Mouse (Mus musculus) lung, postnatal 25 days (tissue): ENCODE measurements around the gene Fancd2os.
A peak's percentile ranks its signal among the peaks of the same experiment; 100 is the strongest.

Experiments used
- DNase-seq: peaks from one replicate; pipeline ENCODE4 v3.0.0; 2022; ENCODE audit warnings: low spot score

Fancd2os gene

GRCm38 (mm10) chr6:113600543-113601139 is at the start of gene Fancd2os:
TSS of gene Fancd2os (minus strand) at chr6:113600715.
- DNase-seq = no peak

GRCm38 (mm10) chr6:113650197-113650640 is 49.7 kb upstream of the Fancd2os start:
- DNase-seq = no peak

GRCm38 (mm10) chr6:113649346-113650196 is 49.1 kb upstream of the Fancd2os start:
- no peak for DNase-seq

GRCm38 (mm10) chr6:113644808-113645207 is 44.3 kb upstream of the Fancd2os start:
- DNase-seq = peak; percentile 87

- no peak for DNase-seq
Observed at GRCm38 (mm10) chr6:113643967-113644366, 43.5 kb upstream of the Fancd2os start.

- DNase-seq = no peak
Observed at GRCm38 (mm10) chr6:113643021-113643420, 42.5 kb upstream of the Fancd2os start.

- no peak for DNase-seq
Observed at GRCm38 (mm10) chr6:113642605-113643004, 42.1 kb upstream of the Fancd2os start.

- no peak for DNase-seq
Observed at GRCm38 (mm10) chr6:113639201-113639600, 38.7 kb upstream of the Fancd2os start.

- DNase-seq = peak; percentile 95
Observed at GRCm38 (mm10) chr6:113638302-113639040, 38.0 kb upstream of the Fancd2os start, which contains the start of gene Irak2. TSS of gene Irak2 (plus strand) at chr6:113638467.

GRCm38 (mm10) chr6:113632863-113633262 is 32.3 kb upstream of the Fancd2os start:
- DNase-seq = no peak

- DNase-seq = no peak
Observed at GRCm38 (mm10) chr6:113630322-113630721, 29.8 kb upstream of the Fancd2os start.

GRCm38 (mm10) chr6:113624989-113625770 is 24.7 kb upstream of the Fancd2os start:
- no peak for DNase-seq

- peak; percentile 89 for DNase-seq
Observed at GRCm38 (mm10) chr6:113623941-113624751, 23.6 kb upstream of the Fancd2os start, which contains the start of gene Vhl. TSS of gene Vhl (plus strand) at chr6:113623959.

- DNase-seq = no peak
Observed at GRCm38 (mm10) chr6:113623386-113623785, 22.9 kb upstream of the Fancd2os start.

- no peak for DNase-seq
Observed at GRCm38 (mm10) chr6:113615489-113615888, 15.0 kb upstream of the Fancd2os start.

- no peak for DNase-seq
Observed at GRCm38 (mm10) chr6:113614997-113615396, 14.5 kb upstream of the Fancd2os start.

GRCm38 (mm10) chr6:113614152-113614551 is 13.6 kb upstream of the Fancd2os start:
- DNase-seq = no peak

GRCm38 (mm10) chr6:113612258-113612969 is 11.9 kb upstream of the Fancd2os start:
- DNase-seq = no peak

GRCm38 (mm10) chr6:113609293-113609692 is 8.8 kb upstream of the Fancd2os start:
- DNase-seq = no peak

GRCm38 (mm10) chr6:113608871-113609270 is 8.4 kb upstream of the Fancd2os start:
- DNase-seq = no peak
